Mouse (Mus musculus): Measurements from ENCODE around the gene Sned1. TPM values are rescaled to one million over a fixed set of nuclear protein-coding genes. Genes with fewer than 3 reads are reported as not detected.

Gene Sned1
- polyA plus RNA-seq, 1 experiment from 2014 or later, result 16.7 TPM

GRCm38 (mm10) chr1:93349701-93350100, 114.1 kb downstream of the Sned1 start:
- Histone ChIP-seq H3K4me2 (ENCODE audit: low read depth, low read length) (no peak overlapping the region), H3K27ac (replicated peaks; ENCODE audit: low read depth, low read length) (no peak overlapping the region), H3K9ac (ENCODE audit: low read depth, low read length) (no peak overlapping the region), H3K9me3 (ENCODE audit: control insufficient read depth, low read length) (no peaks in the 10 kb centered on the region), H3K36me3 (ENCODE audit: control insufficient read depth, insufficient read depth, low read length) (peaks cover 76% of the 10 kb centered on the region), H3K4me3 (ENCODE audit: low read depth, low read length) (no peak overlapping the region), H3K27me3 (replicated peaks; ENCODE audit: control insufficient read depth, insufficient read depth, low read length) (no peaks in the 10 kb centered on the region), H3K4me1 (ENCODE audit: control insufficient read depth, insufficient read depth, low read length) (no peaks in the 10 kb centered on the region)
- 71% methylated on average over 4 of the region's 4 CpGs for WGBS
- DNase-seq (ENCODE audit: low spot score) (no peak), ATAC-seq (ENCODE audit: low read depth) (no peak)

Small RNA genes within 50 kb of the gene (microRNA-seq; reads per million reads assigned to microRNA genes)
- gene Mir6901 (ENCODE audit: borderline number of aligned reads) (0.50 reads per million), gene Mir6902 (ENCODE audit: borderline number of aligned reads) (not detected)

Other genes with a start within 250 kb of the Sned1 start
- gene Aqp12, start 229.5 kb upstream of the Sned1 start, polyA plus RNA-seq (2014; fragmentation: Nextera tagmentation; extraction: Ambion mirVana), result not detected in 2 replicates
- gene Kif1a, start 133.9 kb upstream of the Sned1 start, polyA plus RNA-seq (2014; fragmentation: Nextera tagmentation; extraction: Ambion mirVana), result 30.7 and 32.4 TPM in 2 replicates
- not detected in 2 replicates for gene Agxt, start 100.6 kb upstream of the Sned1 start, polyA plus RNA-seq (2014; fragmentation: Nextera tagmentation; extraction: Ambion mirVana)
- 4.2 and 6.2 TPM in 2 replicates for gene 2310007B03Rik, start 74.9 kb upstream of the Sned1 start, polyA plus RNA-seq (2014; fragmentation: Nextera tagmentation; extraction: Ambion mirVana)
- gene Crocc2, start 67.1 kb upstream of the Sned1 start, polyA plus RNA-seq (2014; fragmentation: Nextera tagmentation; extraction: Ambion mirVana), result 0.56 and 3.0 TPM in 2 replicates
- gene Mterf4, start 70.1 kb downstream of the Sned1 start, polyA plus RNA-seq (2014; fragmentation: Nextera tagmentation; extraction: Ambion mirVana), result 21.4 and 22.5 TPM in 2 replicates
- 46.9 and 47.9 TPM in 2 replicates for gene Ppp1r7, start 107.0 kb downstream of the Sned1 start, polyA plus RNA-seq (2014; fragmentation: Nextera tagmentation; extraction: Ambion mirVana)
- 11.3 and 12.8 TPM in 2 replicates for gene Pask, start 107.6 kb downstream of the Sned1 start, polyA plus RNA-seq (2014; fragmentation: Nextera tagmentation; extraction: Ambion mirVana)
- 0.85 and 1.6 TPM in 2 replicates for gene Ano7, start 138.1 kb downstream of the Sned1 start, polyA plus RNA-seq (2014; fragmentation: Nextera tagmentation; extraction: Ambion mirVana)
- gene Hdlbp, start 243.0 kb downstream of the Sned1 start, polyA plus RNA-seq (2014; fragmentation: Nextera tagmentation; extraction: Ambion mirVana), result 188 and 194 TPM in 2 replicates

Measured in embryonic facial prominence, embryonic 14.5 days (tissue).